Mouse (Mus musculus) heart, embryonic 12.5 days (tissue): Measurements from ENCODE around the gene Gm2174. TPM values are rescaled to one million over a fixed set of nuclear protein-coding genes. Genes with fewer than 3 reads are reported as not detected.

Experiments
- ATAC-seq: fragments of 200-750 bp; cut with Nextera tagmentation; 2 replicates; pipeline ENCODE4 v1.8.0; 2017; ENCODE audit warnings: moderate TSS enrichment, moderate library complexity; ENCODE audit not compliant: insufficient number of reproducible peaks, low FRiP score
- H3K27ac ChIP-seq: fragments of 300-500 bp; sonication (generic); 2 replicates; pipeline ENCODE4 v1.5.1; 2016; ENCODE audit warnings: mild to moderate bottlenecking, moderate library complexity; ENCODE audit not compliant: poor library complexity, severe bottlenecking
- H3K27me3 ChIP-seq: fragments of 300-500 bp; sonication (generic); replicated peaks from 2 replicates; pipeline ENCODE4 v1.6.1; 2016; ENCODE audit warnings: mild to moderate bottlenecking, moderate library complexity
- H3K36me3 ChIP-seq: fragments of 300-500 bp; sonication (generic); 2 replicates; pipeline ENCODE4 v1.6.1; 2016; ENCODE audit warnings: mild to moderate bottlenecking, moderate library complexity
- H3K4me1 ChIP-seq: fragments of 300-500 bp; sonication (generic); replicated peaks from 2 replicates; pipeline ENCODE4 v1.6.1; 2016; ENCODE audit warnings: mild to moderate bottlenecking
- H3K4me2 ChIP-seq: fragments of 300-500 bp; sonication (generic); 2 replicates; pipeline ENCODE4 v1.6.1; 2016; ENCODE audit warnings: mild to moderate bottlenecking, moderate library complexity
- H3K4me3 ChIP-seq: fragments of 300-500 bp; sonication (generic); 2 replicates; pipeline ENCODE4 v1.5.1; 2016; ENCODE audit warnings: mild to moderate bottlenecking
- H3K9ac ChIP-seq: fragments of 300-500 bp; sonication (generic); 2 replicates; pipeline ENCODE4 v1.6.1; 2016; ENCODE audit warnings: mild to moderate bottlenecking, moderate library complexity
- H3K9me3 ChIP-seq: fragments of 300-500 bp; sonication (generic); replicated peaks from 2 replicates; pipeline ENCODE4 v1.6.1; 2016; ENCODE audit warnings: mild to moderate bottlenecking, moderate library complexity
- WGBS: fragments of 180-500 bp; shearing (Covaris S2); methylation state at CpG from one replicate; pipeline ENCODE4 v1.1.7; 2016; 5-methylcytosine and 5-hydroxymethylcytosine counted together
- polyA plus RNA-seq: library from polyadenylated mRNA; unstranded; fragments of >200 nt; fragmentation: Nextera tagmentation; extraction: Ambion mirVana; gene quantifications from 2 replicates; pipeline ENCODE4 v1.2.1, GENCODE M21; 2016

Gm2174 gene
- polyA plus RNA-seq, 1 experiment from 2014 or later, result 2.1 TPM

DNA sequence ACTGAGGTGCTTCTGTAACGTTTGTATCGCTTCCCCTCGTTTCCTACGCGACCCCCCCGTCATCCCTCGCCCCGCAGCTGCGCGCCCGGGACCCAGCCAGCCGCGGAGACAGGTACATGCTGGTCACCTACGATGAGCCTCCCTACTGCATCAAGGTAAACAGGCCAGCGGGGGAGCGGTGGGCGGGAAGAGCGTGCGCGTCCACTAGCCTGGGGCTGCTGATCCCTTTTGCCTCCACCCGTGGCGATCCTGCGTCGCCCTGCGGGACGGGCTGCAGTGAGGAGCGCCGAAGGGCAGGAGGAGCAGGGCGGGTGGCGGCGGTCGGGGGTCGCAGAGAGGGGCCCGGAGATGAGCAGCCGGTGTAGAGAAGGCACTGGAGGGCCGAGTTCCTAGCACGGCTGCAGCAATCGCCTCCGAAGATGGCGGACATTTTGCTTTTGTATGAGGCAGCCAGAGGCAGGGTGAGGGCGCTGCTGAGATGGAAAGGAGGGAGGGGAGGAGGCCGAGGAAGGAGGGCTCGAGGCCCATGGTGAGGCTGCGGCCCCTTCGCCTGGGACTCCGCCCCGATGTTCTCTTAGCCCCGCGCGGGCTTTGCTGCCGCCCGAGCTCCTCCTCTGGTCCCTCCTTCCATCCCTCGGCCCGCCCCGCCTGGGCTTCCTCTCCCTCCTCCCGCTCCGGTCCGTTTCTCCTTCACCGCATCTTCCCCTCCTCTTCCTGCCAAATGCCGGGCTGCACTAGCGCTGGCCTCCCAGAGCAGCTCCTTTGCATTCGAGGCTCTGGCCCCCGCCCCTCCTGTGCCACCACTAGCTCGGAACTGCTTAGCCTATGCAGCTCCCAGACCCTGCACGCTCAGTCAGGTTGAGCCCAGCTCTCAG, 7.8 kb downstream of the Gm2174 start:
- WGBS, result 20% methylated on average over 50 of the region's 65 CpGs
- peak; percentile 94 for ATAC-seq
- no peaks in the 10 kb centered on the region for H3K36me3 ChIP-seq
- H3K9ac ChIP-seq, result peak overlapping the region; percentile 89
- H3K9me3 ChIP-seq, result no peaks in the 10 kb centered on the region
- H3K4me2 ChIP-seq, result peak overlapping the region; percentile 78
- peak overlapping the region; percentile 75 for H3K4me3 ChIP-seq
- H3K27me3 ChIP-seq, result no peaks in the 10 kb centered on the region
- no peaks in the 10 kb centered on the region for H3K4me1 ChIP-seq
- H3K27ac ChIP-seq, result peak overlapping the region; percentile 96

DNA sequence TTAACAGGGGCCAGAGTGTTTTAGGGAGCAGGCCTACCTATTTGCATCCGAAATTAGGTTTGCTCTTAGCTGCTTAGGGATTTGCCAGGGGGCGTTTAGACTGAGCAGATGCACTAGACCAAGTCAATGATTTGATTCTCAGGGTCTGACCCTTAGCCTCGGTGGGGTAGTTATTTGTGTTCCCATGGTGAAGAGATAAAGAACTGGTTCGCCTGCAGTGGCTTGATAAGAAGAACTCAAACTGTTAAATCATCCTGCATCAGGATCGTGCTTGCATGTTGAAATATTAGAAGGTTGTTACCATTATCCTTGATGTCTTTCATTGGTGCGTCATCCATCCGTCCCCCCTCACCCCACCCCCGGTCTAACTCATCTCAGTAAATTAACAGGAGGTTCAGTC, 8.6 kb downstream of the Gm2174 start:
- WGBS, result 22% methylated on average over 8 of the region's 8 CpGs
- peak overlapping the region; percentile 89 for H3K9ac ChIP-seq
- no peaks in the 10 kb centered on the region for H3K4me1 ChIP-seq
- peak overlapping the region; percentile 78 for H3K4me2 ChIP-seq
- H3K9me3 ChIP-seq, result no peaks in the 10 kb centered on the region
- H3K4me3 ChIP-seq, result peak overlapping the region; percentile 75
- peak overlapping the region; percentile 73 for H3K27ac ChIP-seq
- no peaks in the 10 kb centered on the region for H3K27me3 ChIP-seq
- ATAC-seq, result 0 out of 2 replicates have a peak, but pooled peaks have one; percentile 12
- H3K36me3 ChIP-seq, result no peaks in the 10 kb centered on the region

DNA sequence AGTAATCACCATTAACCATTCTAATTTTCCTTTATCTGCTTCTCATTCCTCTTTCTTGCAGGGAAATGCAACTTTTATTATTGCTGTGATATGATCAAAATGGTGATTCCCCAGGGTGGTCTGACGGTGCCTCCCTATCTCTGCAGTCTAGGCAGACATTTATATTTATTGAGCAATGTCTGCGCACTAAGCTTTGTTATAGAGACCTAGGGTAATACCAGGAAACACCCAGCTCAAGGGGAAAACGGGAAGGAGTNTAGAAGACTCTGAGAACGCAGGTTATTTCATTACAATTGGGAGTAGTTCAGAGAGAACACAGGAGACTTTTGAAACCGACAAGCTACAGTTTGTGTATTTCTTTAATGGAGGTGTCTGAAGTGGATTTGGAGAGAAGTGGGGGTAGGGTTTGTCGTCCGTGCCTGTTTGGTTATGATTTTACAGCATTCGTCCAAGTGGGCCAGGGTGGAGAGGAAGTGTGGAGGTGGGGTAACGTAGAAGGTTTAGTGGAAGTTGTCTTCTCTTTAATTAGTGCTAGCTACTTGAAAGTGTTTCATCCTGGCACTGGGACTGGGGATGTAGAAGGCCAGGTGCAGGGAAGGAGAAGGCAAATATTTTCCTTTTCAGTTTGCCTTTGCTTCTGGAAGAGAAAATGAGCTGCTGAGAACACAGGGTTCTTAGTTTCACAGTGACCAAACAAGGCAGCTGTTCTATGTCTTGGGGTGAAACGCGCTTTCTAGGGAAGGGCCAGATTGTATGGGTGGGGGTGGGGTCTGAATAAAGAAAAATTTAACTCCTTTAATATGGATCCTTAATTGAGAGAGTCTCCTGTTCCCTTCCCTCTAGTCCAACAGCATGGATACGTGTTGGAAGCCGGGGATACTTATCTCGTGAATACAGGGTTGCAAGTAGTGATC, 14.5 kb downstream of the Gm2174 start:
- Histone ChIP-seq H3K4me3 (no peak overlapping the region), H3K27me3 (no peaks in the 10 kb centered on the region), H3K9me3 (no peaks in the 10 kb centered on the region), H3K9ac (no peak overlapping the region), H3K36me3 (no peaks in the 10 kb centered on the region), H3K4me2 (0 out of 2 replicates have a peak overlapping the region, but pooled peaks have one; percentile 3), H3K4me1 (peaks cover 17% of the 10 kb centered on the region), H3K27ac (no peak overlapping the region)
- 59% methylated on average over 14 of the region's 14 CpGs for WGBS
- no peak for ATAC-seq

DNA sequence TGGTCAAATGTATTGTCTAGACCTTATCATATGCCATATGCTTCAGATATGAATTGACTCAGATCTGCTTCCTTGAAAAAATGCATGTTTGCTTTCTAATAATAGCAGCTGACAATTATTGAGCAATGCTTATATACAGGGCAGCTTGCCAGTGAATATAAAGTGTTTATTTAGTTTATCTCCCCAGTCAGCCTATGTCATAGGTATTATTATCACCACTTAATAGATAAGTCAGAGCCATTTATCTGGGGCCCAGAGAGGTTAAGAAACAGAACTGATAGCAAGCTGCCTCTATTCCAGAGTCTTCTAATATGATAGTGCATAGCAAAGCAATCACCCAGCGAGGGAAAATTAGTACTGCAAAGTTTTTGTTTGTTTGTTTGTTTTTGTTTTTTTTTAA, 17.1 kb downstream of the Gm2174 start:
- ATAC-seq, result no peak
- H3K4me1 ChIP-seq, result peaks cover 17% of the 10 kb centered on the region
- H3K27me3 ChIP-seq, result no peaks in the 10 kb centered on the region
- H3K4me3 ChIP-seq, result no peak overlapping the region
- H3K9me3 ChIP-seq, result no peaks in the 10 kb centered on the region
- H3K36me3 ChIP-seq, result no peaks in the 10 kb centered on the region
- H3K4me2 ChIP-seq, result no peak overlapping the region
- WGBS, result 50% methylated on average over 1 of the region's 1 CpGs
- H3K9ac ChIP-seq, result no peak overlapping the region
- no peak overlapping the region for H3K27ac ChIP-seq

DNA sequence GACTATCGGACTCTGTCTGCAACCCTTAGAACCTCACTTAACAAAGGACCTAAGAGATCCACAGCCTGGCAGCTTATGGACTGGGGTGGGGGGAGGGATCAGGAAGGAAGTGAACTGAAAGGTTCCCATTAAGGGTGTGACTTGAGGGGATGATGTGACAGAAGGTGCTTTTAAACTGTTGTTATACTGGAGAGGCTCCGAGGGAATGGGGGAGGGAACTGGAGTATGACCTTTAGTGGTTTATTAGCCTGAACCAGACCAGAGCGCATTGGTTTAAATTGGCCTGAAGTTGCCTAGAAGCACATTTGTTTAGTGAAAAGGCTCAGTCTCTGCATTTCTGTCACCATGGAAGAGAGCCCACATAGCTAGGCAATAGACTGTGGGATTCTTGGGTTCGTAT, 19.9 kb downstream of the Gm2174 start:
- H3K4me2 ChIP-seq, result no peak overlapping the region
- ATAC-seq, result no peak
- H3K9ac ChIP-seq, result no peak overlapping the region
- no peaks in the 10 kb centered on the region for H3K36me3 ChIP-seq
- no peak overlapping the region for H3K4me3 ChIP-seq
- no peak overlapping the region for H3K27ac ChIP-seq
- H3K4me1 ChIP-seq, result peaks cover 10% of the 10 kb centered on the region
- no peaks in the 10 kb centered on the region for H3K27me3 ChIP-seq
- 74% methylated on average over 4 of the region's 4 CpGs for WGBS
- peaks cover 3% of the 10 kb centered on the region; the same call in 1 of the 2 replicates for H3K9me3 ChIP-seq

DNA sequence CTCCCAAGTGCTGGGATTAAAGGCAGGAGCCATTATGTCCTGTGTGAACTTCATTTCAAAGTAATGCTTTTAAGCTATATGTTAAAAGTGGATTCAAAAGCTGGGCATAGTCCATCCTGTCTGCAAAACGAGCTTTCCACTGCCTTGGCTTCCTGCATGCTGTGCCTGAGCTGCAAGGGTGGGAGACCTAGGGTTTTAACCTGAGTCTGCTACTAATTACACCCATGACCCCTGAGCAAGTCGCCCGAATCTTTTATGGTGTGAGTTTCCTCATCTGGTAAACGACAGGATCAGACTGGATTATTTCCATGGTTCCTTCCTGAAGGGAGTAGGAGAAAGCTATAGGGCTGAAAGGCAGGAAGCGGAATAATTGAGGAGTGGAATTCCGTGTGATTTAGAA, 20.7 kb downstream of the Gm2174 start:
- Histone ChIP-seq H3K27me3 (no peaks in the 10 kb centered on the region), H3K36me3 (no peaks in the 10 kb centered on the region), H3K4me1 (peaks cover 8% of the 10 kb centered on the region; the same call in 1 of the 2 replicates), H3K4me3 (no peak overlapping the region), H3K27ac (no peak overlapping the region), H3K9me3 (peaks cover 3% of the 10 kb centered on the region; the same call in 1 of the 2 replicates), H3K4me2 (no peak overlapping the region), H3K9ac (no peak overlapping the region)
- 61% methylated on average over 6 of the region's 6 CpGs for WGBS
- ATAC-seq, result no peak

DNA sequence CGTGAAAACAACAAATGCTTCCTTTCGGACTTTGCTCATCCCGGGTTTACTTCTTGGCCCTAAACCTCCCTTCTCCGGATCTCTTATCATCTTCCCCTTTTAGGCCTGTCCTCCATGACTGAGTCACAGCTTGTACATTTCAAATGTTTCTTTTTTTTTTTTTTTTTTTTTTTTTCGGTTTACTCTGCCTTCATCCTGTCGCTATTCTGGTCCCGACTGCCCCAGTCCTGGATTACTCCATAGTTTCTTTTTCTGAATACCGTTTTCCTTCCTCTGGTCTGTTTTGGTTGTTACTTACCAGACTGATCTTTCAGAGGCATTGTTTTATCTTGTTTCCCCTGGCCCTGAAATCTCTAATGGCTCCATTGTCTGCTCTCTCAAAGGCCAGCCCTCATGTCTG, 26.3 kb downstream of the Gm2174 start:
- H3K36me3 ChIP-seq, result no peaks in the 10 kb centered on the region
- no peaks in the 10 kb centered on the region for H3K27me3 ChIP-seq
- 0 out of 2 replicates have a peak overlapping the region, but pooled peaks have one; percentile 16 for H3K4me2 ChIP-seq
- H3K9me3 ChIP-seq, result peaks cover 3% of the 10 kb centered on the region; the same call in 1 of the 2 replicates
- no peak overlapping the region for H3K4me3 ChIP-seq
- ATAC-seq, result no peak
- no peak overlapping the region for H3K9ac ChIP-seq
- 46% methylated on average over 8 of the region's 8 CpGs for WGBS
- no peak overlapping the region for H3K27ac ChIP-seq
- no peaks in the 10 kb centered on the region for H3K4me1 ChIP-seq

DNA sequence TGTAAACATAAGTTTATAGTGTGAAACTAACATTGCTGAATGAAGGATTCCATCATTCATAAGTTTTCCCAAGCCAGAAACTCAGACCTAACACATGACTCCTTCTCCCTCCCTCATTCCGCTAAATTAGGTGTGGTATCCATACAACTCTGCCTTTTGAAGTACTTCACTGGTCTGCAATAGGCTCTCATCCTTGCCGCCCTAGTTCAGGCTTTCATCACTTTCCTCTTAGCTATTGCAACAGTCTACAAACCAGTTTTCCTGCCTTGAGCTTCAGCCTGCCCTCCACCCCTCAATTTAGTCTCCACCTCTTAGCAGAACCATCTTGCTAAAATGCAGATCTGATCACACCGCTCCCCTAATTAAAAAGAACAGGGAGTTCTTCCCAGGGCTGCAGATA, 29.8 kb downstream of the Gm2174 start:
- 0 out of 2 replicates have a peak, but pooled peaks cover 4% of the 10 kb centered on the region for H3K36me3 ChIP-seq
- whole genome bisulfite sequencing, result 72% methylated on average over 3 of the region's 3 CpGs
- H3K27ac ChIP-seq, result no peak overlapping the region
- ATAC-seq, result no peak
- no peaks in the 10 kb centered on the region for H3K27me3 ChIP-seq
- H3K4me1 ChIP-seq, result no peaks in the 10 kb centered on the region
- no peak overlapping the region for H3K4me2 ChIP-seq
- no peak overlapping the region for H3K9ac ChIP-seq
- no peak overlapping the region for H3K4me3 ChIP-seq
- no peaks in the 10 kb centered on the region for H3K9me3 ChIP-seq

DNA sequence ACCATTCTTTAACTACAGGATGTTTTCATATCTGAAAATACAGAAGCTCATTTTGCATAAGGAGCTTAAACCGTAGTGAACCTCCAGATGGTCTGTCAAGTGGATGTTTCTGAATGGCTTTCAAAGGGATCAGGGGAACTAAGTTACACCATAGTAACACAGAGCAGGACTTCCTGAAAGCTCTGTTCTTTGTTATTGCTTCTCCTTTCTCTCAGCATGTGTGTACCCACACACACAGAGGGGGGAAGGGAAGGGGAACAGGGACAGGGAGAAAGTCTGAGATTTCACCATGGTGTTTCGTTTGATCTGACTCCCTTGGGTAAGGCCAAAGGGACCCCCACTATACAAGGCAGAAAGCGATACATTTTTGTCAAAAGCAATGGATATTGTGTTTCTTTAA, 34.1 kb downstream of the Gm2174 start:
- Histone ChIP-seq H3K9ac (no peak overlapping the region), H3K27ac (no peak overlapping the region), H3K36me3 (0 out of 2 replicates have a peak, but pooled peaks cover 6% of the 10 kb centered on the region), H3K4me3 (no peak overlapping the region), H3K27me3 (no peaks in the 10 kb centered on the region), H3K9me3 (no peaks in the 10 kb centered on the region), H3K4me1 (no peaks in the 10 kb centered on the region), H3K4me2 (no peak overlapping the region)
- ATAC-seq, result no peak
- WGBS, result 68% methylated on average over 3 of the region's 3 CpGs

DNA sequence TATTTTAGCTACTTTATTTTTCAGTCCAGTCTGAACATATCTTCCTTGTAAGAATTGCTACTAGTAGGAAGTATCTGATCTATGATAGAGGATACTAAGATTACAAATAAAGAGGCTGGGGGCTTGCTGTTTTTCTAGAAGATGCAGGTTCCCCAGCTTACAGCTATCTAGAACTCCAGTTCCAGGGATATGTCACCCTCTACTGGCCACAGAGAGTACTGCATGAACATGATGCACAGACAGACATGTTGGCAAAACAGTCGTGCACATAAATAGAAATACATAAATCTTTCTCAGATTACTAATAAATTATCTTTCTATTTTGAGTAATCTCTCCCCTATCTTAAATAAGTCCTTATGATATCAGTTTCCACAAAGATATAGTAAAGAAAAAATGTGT, 42.0 kb downstream of the Gm2174 start:
- no peaks in the 10 kb centered on the region for H3K4me1 ChIP-seq
- H3K27ac ChIP-seq, result no peak overlapping the region
- H3K36me3 ChIP-seq, result no peaks in the 10 kb centered on the region
- H3K27me3 ChIP-seq, result no peaks in the 10 kb centered on the region
- H3K9ac ChIP-seq, result no peak overlapping the region
- H3K4me3 ChIP-seq, result no peak overlapping the region
- ATAC-seq, result no peak
- no peak overlapping the region for H3K4me2 ChIP-seq
- no peaks in the 10 kb centered on the region for H3K9me3 ChIP-seq
- 29% methylated on average over 1 of the region's 1 CpGs for WGBS

DNA sequence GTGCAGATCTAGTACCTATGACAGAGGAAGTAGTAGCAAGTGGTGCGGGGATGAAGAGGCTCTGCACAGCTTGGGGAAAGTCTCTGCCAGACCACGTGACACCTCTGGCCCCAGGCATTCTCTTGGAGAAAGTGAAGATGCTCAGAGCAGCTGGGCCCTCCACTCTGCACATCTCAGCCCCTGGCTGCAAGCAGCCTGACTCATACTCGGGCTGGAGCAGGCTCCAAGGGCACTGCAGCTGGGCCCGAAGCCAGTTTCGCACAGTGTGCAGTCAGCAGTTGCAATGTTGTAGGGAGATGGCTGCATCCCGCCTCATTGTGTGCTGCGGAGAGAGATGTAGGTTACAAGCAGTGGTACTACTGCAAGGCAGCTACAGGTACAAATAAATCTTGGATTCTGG, 49.5 kb downstream of the Gm2174 start:
- Histone ChIP-seq H3K4me1 (no peaks in the 10 kb centered on the region), H3K9me3 (no peaks in the 10 kb centered on the region), H3K4me3 (no peak overlapping the region), H3K4me2 (no peak overlapping the region), H3K9ac (no peak overlapping the region), H3K27ac (no peak overlapping the region), H3K36me3 (peaks cover 13% of the 10 kb centered on the region), H3K27me3 (no peaks in the 10 kb centered on the region)
- 74% methylated on average over 7 of the region's 7 CpGs for WGBS
- ATAC-seq, result no peak
